Mouse (Mus musculus) spleen, adult 2 months (tissue): Measurements from ENCODE around the gene Kpna4.

ENCODE experiments used
- CTCF ChIP-seq: fragments of 200-500 bp; IDR thresholded peaks from 2 replicates; pipeline ENCODE4 v1.5.1; 2011; ENCODE audit warnings: mild to moderate bottlenecking, inconsistent platforms; ENCODE audit not compliant: insufficient read depth, insufficient read length, insufficient replicate concordance; ENCODE audit errors: extremely low read depth
- POLR2A ChIP-seq: fragments of 200-500 bp; IDR thresholded peaks from 2 replicates; pipeline ENCODE4 v1.6.1; 2011; ENCODE audit warnings: low read depth, low read length, inconsistent platforms

DNA sequence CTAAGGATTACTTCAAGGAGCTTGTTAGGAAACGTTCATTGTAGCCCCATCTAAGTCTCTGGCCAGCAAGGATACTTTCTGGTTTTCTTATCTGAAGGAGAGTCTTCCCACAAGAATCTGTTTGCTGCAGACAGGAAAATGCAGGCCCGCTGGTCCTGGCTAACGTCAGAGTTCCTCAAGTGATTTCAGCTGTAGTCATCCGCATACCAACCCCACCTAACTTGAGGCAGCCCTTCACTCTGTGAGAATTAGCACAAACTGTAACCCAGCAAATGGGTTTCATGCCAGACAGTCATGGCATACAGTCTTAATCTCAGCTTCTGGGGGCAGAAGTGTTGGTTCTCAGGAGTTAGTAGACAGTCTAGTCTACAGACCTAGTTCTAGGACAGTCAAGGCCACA, 80.4 kb downstream of the Kpna4 start:
- TF ChIP-seq CTCF = no peak
- TF ChIP-seq POLR2A = no peak
